Mouse (Mus musculus) thymus, postnatal 36 days (tissue): ENCODE measurements around the gene Zfp651.
A peak's percentile ranks its signal among the peaks of the same experiment; 100 is the strongest.

Source experiments
- DNase-seq, 2 experiments: peaks; one replicate each; pipeline ENCODE4 v3.0.0; 2022; ENCODE audit warnings: mixed read lengths in 2 of 2

Gene Zfp651

DNA sequence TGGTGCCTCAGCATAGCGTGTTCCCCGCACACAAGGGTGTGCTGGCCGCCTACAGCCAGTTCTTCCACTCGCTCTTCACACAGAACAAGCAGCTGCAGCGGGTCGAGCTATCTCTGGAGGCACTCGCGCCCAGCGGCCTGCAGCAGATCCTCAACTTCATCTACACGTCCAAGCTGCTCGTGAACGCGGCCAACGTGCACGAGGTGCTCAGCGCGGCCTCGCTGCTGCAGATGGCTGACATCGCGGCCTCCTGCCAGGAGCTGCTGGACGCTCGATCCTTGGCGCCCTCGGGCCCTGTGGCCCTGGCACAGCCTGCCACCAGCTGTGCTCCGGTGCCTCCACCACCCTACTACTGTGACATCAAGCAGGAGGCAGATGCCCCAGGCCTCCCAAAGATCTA is 3.6 kb downstream of the Zfp651 start:
- no peak for DNase-seq

DNA sequence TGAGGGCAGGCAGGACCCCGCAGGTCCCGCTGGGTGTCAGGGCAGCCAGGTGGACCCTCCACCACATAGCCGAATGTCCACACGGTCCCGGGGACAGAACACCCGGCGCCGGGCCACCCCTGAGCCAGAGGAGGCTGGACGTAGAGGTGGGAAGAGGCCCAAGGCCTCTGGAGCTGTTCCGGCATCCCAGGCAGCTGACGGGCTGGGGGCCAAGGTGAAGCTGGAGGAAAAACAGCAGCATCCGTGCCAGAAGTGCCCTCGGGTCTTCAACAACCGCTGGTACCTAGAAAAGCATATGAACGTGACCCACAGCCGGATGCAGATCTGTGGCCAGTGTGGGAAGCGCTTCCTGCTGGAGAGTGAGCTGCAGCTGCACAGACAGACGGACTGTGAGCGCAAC is 4.6 kb downstream of the Zfp651 start:
- DNase-seq: no peak

GRCm38 (mm10) chr9:121765166-121765855 is 6.2 kb downstream of the Zfp651 start:
- no peak for DNase-seq

DNA sequence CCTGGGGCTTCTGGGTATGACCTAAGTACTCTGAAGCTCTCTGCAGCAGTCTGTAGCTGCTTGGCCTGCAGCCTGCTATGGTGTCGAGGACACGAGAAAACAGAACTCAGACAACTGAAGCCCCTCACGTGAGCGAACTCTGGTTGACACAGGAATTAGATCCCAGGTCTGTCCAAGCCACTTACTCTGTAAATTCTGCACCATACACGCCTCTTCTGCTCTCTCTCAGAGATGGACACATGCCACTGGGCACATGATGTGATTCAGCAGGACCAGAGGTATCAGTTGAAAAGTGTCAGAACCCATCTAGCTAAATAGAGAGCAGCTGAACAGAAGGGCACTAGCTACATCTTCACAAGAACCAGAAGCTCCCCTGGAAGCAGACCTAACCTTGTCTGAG is 13.3 kb downstream of the Zfp651 start:
- DNase-seq: no peak

DNA sequence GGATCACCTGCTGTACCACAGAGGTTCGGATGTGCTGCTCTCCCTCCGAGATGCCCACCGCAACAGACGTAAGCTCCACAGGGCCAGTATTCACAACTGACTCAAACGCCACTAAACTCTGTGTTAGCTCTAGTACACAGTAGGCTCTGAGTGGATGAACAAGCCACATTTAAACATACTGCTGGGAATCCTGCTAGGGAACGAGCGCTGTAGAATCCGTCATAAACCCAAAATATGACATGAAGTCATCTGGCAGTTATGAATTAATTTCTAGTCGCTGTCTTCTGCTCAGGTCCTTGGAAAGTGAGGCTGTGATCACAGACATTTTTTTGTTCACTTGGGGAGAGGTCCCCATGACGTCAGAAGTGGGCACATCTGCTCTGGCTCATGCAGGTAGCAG is 16.8 kb downstream of the Zfp651 start:
- no peak for DNase-seq

GRCm38 (mm10) chr9:121776511-121776910 is 17.4 kb downstream of the Zfp651 start:
- no peak for DNase-seq

DNA sequence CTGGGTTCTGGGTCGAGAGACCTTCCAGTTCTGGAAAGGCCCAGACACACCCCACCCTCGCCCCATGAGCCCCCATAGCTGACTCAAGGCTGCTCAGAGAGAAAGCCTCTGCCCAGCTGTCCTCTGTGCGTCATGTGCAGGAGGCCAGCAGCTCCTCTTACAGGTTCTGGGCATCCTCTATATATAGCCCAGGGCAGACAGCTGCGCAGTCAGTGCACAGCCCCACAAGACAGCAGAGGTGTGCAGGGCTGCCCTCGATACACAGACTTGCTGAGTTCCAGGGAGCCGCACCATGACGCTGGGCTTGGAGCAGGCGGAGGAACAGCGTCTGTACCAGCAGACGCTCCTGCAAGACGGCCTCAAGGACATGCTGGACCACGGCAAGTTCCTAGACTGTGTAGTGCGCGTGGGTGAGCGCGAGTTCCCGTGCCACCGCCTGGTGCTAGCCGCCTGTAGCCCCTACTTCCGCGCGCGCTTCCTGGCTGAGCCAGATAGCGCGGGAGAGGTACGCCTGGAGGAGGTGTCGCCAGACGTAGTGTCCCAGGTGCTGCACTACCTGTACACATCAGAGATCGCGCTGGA is 18.4 kb downstream of the Zfp651 start, which contains the start of gene Klhl40:
Gene Klhl40 (plus strand): TSS at position 124 of the 582 bp plus-strand sequence.
- DNase-seq: no peak

- DNase-seq: no peak
These were observed 19.0 kb downstream of the Zfp651 start for GRCm38 (mm10) chr9:121778066-121778624.

DNA sequence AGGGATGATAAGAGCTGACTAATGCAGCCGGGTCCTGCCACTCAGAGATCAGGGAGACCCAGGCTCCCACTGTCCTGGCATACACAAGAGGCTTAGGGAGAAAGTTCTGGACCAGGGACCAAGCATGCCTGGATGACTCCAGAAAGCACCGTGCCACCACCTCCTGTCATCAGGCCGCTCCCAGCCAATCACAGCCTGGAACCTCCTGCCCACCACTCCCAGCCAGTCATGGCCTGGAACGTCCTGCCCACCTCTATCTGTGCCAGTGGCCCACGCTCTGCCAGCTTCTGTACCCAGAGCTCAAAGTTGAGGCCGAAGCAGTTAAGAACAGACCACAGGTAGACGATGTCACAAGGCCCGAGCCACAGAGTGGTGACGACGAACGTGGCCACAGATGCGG is 25.7 kb downstream of the Zfp651 start:
- DNase-seq: no peak

DNA sequence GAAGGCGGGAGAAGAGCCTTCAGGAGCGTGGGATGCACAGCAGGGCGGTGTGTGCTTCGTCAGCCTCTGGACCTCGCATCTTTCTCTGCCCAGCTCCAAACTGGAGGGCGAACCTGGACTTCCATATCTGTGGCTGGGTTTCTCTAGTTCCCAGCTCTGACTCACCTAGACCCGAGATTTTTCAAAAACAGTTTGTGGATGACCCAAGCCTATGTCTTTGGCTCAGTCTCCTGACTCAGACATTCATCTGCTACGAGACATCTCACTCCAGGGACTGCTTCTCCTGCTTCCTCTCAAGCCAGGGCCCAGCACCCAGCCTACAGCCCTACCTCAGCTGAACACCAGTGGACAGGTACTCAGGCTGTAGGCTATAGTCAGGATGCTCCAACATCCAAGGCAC is 26.1 kb downstream of the Zfp651 start:
- DNase-seq: no peak

DNA sequence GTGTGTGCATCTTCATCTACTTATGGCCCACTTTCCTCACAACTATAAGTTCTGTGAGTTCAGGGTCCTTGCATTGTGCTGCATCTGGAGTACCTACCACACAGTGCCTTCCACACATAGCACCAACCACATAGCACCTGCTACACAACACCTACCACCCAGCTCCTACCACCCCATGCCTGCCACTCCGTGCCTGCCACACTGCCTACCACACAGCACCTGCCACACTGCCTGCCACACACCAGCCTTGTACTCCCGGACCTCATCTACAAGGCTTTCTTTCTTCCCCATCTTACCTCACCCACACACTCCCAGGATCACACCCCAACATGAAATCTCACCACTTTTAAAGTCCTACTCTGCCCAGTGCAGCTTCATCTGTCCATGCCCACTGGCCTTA is 27.2 kb downstream of the Zfp651 start:
- no peak for DNase-seq

DNA sequence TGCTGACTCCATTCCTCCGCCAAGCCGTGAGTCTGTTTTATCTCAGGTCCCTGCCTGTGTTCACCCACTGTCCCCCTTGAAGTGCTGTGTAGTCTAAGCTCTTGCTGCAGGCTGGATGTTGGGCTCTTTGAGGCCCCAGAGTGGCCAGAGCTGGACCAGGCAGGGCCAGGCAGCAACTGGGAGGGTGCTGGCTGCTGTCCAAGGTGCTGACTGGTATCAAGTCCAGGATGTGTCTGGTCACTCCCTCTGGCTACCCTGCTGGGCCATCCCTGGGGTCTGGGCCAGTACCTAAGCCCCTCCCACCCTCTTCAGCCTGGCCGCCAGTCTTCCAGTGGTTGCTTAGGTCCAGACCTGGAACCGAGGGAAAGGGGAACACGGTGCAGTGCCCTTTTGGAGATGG is 32.1 kb downstream of the Zfp651 start:
- peak in 1 of 2 experiments; percentile 22 for DNase-seq

DNA sequence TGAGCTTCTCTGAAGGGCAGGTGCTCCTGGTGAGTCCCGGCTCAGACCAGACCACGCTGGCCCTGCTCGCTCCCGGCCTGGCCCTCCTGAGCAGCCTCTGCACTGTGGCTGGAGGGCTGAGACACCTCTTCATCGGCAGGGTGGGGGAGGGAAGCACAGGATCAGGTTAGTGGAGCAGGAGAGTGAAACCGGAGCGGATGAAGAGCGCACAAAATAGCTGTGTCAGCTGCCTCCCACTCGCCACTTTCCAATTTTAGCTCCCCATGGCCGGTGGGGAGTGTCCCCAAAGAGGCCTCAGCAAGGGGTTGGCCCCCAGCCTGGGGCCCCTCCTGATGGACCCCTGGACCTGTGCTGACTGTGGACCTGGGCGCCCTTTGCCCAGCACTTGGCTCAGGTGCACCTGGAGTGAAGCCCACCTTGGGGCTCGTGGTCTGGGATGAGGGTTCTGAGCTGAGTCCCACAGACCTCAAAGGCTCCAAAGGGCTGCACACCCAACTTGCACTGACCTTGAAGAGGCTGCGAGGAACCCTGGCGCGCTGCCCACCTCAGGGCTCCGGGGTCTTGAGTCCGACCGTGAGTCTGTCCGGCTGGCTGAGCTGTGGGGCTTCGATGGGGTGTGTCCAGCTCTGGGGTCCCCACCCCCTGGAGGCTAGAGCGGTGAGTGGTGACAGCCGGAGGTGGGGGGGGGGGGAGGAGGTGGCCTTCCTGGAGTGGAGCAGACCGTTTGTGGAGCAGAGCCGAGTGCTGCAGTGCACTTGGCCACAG is 32.8 kb downstream of the Zfp651 start, which contains the start of gene Hhatl:
Gene Hhatl (minus strand): TSS at position 751 of the 765 bp plus-strand sequence.
- DNase-seq: no peak

DNA sequence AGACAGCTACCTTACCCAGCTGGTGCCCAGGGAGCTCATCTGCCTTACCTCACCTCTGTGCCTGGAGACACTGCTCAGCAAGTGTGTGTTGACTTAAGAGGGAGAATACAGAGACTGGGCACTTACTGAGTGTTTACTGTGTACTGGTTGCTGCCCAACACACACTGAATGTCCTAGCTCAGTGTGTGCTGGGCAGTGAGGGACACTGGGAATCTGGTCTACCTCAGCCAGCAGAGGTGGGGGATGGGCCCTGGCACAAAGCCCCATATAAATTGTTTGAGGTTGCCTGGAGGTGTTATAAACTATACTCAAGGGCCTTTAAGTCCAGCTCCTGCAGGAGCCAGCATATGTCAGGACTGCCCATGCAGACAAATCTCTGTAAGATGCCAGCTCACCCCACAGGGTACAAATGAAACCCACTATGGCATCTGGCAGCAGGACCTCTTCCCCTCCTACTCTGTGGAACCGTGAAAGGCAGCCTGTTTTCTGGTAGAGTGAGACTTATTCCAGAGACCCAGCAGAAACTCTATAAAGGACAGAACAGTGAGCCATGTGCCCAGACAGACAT is 35.9 kb downstream of the Zfp651 start:
- no peak for DNase-seq

- no peak for DNase-seq
These were observed 38.6 kb downstream of the Zfp651 start for GRCm38 (mm10) chr9:121797722-121798121.

DNA sequence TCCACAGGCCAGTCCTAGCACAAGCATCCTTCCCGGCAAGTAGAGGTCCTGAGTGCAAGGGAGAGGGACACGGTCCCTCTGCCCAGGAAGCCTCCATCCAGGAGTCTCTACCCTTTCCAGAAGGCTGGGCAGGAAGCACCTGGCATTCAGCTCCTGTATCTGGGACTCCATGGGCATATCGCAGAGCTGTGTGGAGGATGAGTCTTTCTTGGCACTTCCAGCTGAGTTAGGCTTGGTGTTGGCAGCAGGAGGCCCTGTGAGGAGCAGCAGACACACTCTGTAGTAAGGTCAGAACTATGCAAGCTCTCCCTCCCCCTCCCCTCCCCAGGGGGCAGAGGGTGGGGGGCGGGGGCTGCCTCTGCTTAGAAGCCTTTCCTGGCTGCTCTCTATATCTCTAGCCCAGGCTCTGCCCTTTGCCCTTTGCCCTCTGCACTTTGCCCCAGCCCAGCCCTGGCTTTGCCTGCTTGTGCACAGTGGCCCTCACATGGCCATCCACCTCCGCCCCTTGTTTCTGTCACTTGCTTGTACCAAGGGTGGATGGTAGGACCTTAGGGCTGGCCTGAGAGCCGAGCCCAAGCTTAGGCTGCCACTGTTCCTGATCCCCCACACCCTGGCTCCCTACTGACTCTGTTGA is 39.9 kb downstream of the Zfp651 start:
- no peak for DNase-seq

- DNase-seq: no peak
These were observed 43.6 kb downstream of the Zfp651 start for GRCm38 (mm10) chr9:121802747-121803146.

- no peak for DNase-seq
These were observed 48.4 kb downstream of the Zfp651 start for GRCm38 (mm10) chr9:121807546-121807945.

- DNase-seq: no peak
These were observed 48.8 kb downstream of the Zfp651 start for GRCm38 (mm10) chr9:121807947-121808346.

DNA sequence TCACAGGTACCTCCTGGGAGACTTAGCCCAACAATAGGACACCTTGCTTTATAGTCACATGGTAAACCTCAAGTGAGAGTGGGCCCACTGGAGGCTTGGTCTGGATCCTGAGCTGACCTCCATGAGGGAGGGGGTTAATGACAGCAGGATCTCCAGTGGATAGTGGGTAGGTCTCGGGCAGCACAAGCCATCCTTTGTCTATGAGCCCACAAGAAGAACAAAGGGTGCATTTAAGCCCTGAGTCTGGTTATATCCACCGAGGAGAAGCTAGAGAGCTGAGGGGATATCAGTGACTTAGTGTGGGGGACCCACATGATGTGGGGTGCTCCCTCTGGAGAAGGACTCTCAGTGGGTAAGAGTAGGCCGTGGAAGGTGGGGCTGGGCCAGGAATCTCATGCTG is 49.4 kb downstream of the Zfp651 start:
- no peak for DNase-seq

DNA sequence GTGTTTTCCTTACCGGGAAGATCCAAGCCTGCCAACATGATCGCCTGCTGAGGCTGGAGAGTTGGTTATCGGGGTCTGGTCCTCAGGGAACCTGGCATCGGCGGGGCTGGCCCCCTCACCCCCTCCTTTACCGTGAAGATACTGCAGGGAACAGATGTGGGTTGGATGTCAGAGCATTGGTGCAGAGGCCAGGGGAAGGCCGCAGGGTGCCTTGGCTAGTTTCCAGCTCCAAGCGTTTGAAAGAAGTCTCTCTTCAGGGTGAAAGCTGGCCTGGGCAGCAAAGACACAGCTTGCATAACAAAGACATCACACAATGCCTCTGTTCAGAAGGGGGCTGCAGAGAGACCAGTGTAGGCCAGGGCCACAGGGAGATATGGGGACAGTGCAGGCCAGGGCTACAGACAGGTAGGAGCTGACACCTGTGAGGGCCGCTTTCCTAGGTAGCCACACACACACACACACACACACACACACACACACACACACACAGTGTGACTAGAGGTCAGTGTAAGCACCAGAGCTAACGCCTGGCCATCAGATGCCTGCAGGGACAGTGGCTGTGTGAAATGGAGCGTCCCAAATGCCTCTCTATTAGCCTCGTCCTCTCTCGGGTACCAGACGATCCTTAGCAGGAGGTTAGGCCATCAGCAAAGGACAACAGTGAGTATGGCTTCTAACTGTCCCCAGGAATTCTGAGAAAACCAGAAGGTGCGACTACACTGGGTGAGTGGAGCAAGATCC is 51.1 kb downstream of the Zfp651 start:
- no peak for DNase-seq

DNA sequence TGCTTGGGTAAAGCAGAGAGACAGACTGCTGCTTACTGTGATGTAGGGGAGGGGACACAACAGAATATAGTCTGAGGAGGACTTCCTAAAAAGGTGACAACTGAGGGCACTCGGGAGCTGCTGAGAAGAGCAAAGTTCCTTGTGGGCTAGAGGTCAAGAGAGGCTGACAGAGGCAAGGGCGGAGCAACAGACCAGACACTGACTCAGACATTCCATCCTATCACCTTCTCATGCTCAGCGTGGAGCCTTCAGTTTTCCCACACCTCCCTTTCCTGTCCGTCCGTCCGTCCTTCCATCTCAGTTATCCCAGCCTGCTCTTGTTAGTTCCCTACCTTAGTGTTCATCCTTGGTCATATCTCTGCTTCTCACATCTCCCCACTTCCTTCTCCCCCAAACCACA is 56.1 kb downstream of the Zfp651 start:
- DNase-seq: no peak
